Mouse (Mus musculus) neural tube, embryonic 13.5 days (tissue): ENCODE measurements at regions not wholly inside any gene's neighbourhood (a gene's known extent, or its start where the extent isn't known, plus 50 kb on each side); places are given as distances from the start of the nearest gene placed in this dataset.
"Not testable (repeated sequence)": the region's sequence is repeated elsewhere in the genome, so short reads cannot be mapped to it uniquely, and the experiment has no call there.

ENCODE experiments used
- ATAC-seq: fragments of 200-750 bp; cut with Nextera tagmentation; 2 replicates; pipeline ENCODE4 v1.8.0; 2017; ENCODE audit warnings: low read depth, mild to moderate bottlenecking, moderate TSS enrichment, moderate library complexity
- H3K27ac ChIP-seq: fragments of 300-500 bp; sonication (generic); replicated peaks from 2 replicates; pipeline ENCODE4 v1.5.1; 2015; ENCODE audit warnings: moderate library complexity, mild to moderate bottlenecking, inconsistent platforms
- H3K27me3 ChIP-seq: fragments of 300-500 bp; sonication (generic); 2 replicates; pipeline ENCODE4 v1.6.1; 2015; ENCODE audit warnings: mild to moderate bottlenecking, inconsistent platforms
- H3K36me3 ChIP-seq: fragments of 300-500 bp; sonication (generic); 2 replicates; pipeline ENCODE4 v1.6.1; 2015; ENCODE audit warnings: mild to moderate bottlenecking, inconsistent platforms
- H3K4me1 ChIP-seq: fragments of 300-500 bp; sonication (generic); replicated peaks from 2 replicates; pipeline ENCODE4 v1.6.1; 2015; ENCODE audit warnings: inconsistent platforms
- H3K4me2 ChIP-seq: fragments of 300-500 bp; sonication (generic); 2 replicates; pipeline ENCODE4 v1.6.1; 2015; ENCODE audit warnings: inconsistent platforms, mild to moderate bottlenecking, moderate library complexity
- H3K4me3 ChIP-seq: fragments of 300-500 bp; sonication (generic); 2 replicates; pipeline ENCODE4 v1.5.1; 2015; ENCODE audit warnings: mild to moderate bottlenecking, inconsistent platforms
- H3K9ac ChIP-seq: fragments of 300-500 bp; sonication (generic); 2 replicates; pipeline ENCODE4 v1.6.1; 2015; ENCODE audit warnings: moderate library complexity, mild to moderate bottlenecking, inconsistent platforms
- H3K9me3 ChIP-seq: fragments of 300-500 bp; sonication (generic); 2 replicates; pipeline ENCODE4 v1.6.1; 2016; ENCODE audit warnings: inconsistent platforms
- WGBS: fragments of 180-500 bp; shearing (Covaris S2); methylation state at CpG from one replicate; pipeline ENCODE4 v1.1.7; 2015; 5-methylcytosine and 5-hydroxymethylcytosine counted together

DNA sequence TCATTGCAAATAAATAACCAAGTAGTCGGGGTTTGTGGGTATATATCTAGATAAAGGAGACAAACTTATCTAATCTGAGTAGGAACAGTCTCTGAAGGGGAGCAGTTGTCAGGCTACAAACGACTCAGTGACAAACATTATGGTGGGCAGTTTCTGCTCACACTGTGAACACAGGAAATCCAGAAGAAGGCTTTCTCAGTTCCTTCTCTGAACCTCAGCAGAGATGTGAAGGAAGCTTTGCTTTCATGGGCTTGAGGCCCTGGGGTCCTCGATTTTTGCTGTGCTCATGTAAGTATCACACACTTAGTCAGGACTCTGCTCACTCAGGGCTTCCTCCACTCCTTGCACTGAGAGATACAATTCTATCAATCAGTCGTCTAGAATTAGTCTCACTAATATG is 994.7 kb upstream of the Foxg1 start:
- Histone ChIP-seq H3K36me3 (no peaks in the 10 kb centered on the region), H3K9me3 (no peaks in the 10 kb centered on the region), H3K9ac (no peak overlapping the region), H3K4me1 (no peaks in the 10 kb centered on the region), H3K4me3 (no peak overlapping the region), H3K4me2 (no peak overlapping the region), H3K27me3 (no peaks in the 10 kb centered on the region), H3K27ac (no peak overlapping the region)
- 78% methylated on average over 4 of the region's 4 CpGs for WGBS
- no peak for ATAC-seq

DNA sequence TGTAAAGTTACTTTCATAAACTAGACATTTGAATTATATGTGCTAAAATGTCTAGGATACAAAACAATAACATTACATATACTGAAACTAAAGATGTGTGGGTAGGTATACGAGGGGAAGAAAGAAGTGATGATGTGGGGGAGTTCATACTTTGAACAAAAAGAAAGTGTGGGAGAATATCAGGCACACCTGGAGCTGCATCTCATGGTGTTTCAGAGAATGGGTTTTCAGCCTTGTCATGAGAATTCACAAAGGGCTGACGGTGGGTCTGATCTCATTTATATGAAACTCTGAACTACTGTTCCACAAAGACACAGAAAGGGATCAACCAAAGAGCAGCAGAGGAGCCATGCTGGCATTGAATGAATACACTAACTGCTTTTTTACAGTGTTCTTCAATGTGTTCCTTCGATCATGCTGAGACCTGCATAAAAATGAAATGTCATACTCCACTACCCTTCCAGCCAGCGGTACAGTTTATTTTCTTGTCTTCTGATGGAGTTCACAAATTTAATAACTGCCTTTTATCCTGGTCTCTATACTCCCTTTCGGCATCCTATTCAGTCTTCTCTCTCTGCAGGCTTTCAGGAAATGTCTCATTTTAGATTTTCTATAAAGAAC is 994.2 kb upstream of the Foxg1 start:
- H3K27ac ChIP-seq, result no peak overlapping the region
- no peak overlapping the region for H3K4me2 ChIP-seq
- H3K9me3 ChIP-seq, result no peaks in the 10 kb centered on the region

DNA sequence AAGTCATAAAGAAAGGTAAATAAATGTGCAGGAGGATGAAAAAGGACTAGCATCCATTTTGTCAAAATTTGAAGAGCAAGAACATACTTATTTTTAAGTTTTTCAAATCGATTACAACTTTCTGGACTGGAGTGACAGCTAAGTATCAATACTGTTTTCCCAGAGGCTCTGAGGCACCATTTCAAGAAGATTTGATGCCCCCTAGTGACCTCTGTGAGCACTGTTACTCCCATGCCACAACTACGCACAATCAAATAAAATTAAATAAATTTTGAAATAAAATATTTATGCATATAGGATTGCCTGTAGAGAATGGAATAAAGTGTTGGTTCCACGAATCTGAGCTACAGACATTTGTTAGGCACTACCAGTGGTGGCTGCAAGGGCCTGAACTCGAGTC is 991.5 kb upstream of the Foxg1 start:
- 63% methylated on average over 4 of the region's 4 CpGs for WGBS
- H3K27me3 ChIP-seq, result no peaks in the 10 kb centered on the region
- no peaks in the 10 kb centered on the region for H3K9me3 ChIP-seq
- no peak overlapping the region for H3K9ac ChIP-seq
- no peaks in the 10 kb centered on the region for H3K36me3 ChIP-seq
- no peak overlapping the region for H3K27ac ChIP-seq
- H3K4me1 ChIP-seq, result no peaks in the 10 kb centered on the region
- no peak overlapping the region for H3K4me2 ChIP-seq
- no peak overlapping the region for H3K4me3 ChIP-seq
- no peak for ATAC-seq

More for the DNA sequence above, 994.2 kb upstream of the Foxg1 start:
- H3K36me3 ChIP-seq, result no peaks in the 10 kb centered on the region
- no peak overlapping the region for H3K4me3 ChIP-seq
- no peaks in the 10 kb centered on the region for H3K27me3 ChIP-seq
- 68% methylated on average over 5 of the region's 5 CpGs for WGBS
- H3K9ac ChIP-seq, result no peak overlapping the region
- H3K4me1 ChIP-seq, result no peaks in the 10 kb centered on the region
- no peak for ATAC-seq

DNA sequence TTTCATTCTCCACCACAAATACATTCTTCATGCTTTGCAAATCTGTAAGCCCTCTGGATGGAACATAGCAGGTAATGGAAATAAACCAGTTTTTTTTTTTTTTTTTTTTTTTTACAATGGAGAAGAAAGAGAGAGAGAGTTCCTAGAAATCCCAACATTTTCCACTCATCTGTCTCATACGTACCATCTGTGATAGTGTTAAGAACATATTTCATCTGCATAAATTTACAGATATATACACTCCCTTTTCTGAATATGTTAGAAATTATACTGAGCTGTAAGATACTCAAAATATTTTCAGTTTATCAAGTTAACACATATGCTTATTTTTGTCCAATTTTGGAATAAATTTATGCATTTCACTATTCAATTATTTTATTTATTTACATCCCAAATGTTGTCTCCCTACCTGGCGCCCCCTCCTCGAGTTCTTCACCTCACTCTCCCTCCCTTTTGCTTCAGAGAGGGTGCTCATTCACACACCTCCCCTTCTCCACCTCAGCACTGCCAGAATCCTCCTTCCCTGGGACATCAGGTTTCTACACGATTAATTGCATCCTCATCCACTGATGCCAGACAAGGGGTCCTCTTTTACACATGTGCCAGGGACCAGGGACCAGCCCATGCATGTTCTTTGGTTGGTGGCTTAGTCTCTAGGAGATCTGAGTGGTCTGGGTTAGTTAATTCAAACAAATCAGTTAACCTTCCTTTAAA is 943.0 kb upstream of the Foxg1 start:
- 86% methylated on average over 4 of the region's 4 CpGs for WGBS
- no peaks in the 10 kb centered on the region for H3K36me3 ChIP-seq
- no peak overlapping the region for H3K4me2 ChIP-seq
- no peak overlapping the region for H3K4me3 ChIP-seq
- H3K4me1 ChIP-seq, result no peaks in the 10 kb centered on the region
- H3K9ac ChIP-seq, result no peak overlapping the region
- H3K9me3 ChIP-seq, result no peaks in the 10 kb centered on the region
- H3K27ac ChIP-seq, result no peak overlapping the region
- ATAC-seq, result no peak
- no peaks in the 10 kb centered on the region for H3K27me3 ChIP-seq

GRCm38 (mm10) chr12:48448719-48449118 is 933.7 kb upstream of the Foxg1 start:
- not testable (repeated sequence) for H3K4me2 ChIP-seq, H3K9me3 ChIP-seq, H3K4me1 ChIP-seq, ATAC-seq, H3K36me3 ChIP-seq, H3K9ac ChIP-seq, H3K4me3 ChIP-seq, H3K27me3 ChIP-seq, H3K27ac ChIP-seq
- WGBS, result 78% methylated on average over 3 of the region's 3 CpGs

DNA sequence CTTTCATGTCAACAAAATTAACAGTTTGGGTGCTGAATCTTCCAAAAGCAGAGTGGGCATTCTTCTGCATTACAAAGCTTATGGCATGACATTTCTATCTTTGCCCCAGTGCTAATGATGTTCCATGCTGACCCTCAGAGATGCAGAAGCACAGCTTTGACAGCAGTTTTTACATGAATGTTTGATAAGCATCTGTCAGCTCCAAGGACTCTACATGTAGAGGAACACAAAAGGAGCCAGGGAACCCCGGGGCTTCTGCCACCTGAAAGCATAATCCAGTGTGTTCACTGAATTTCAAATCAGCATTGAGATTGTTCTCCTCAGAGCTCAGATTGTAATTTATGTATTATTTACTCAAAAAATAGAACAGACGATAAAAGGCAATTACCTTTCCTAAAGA is 920.1 kb upstream of the Foxg1 start:
- Histone ChIP-seq H3K27ac (no peak overlapping the region), H3K9me3 (no peaks in the 10 kb centered on the region), H3K4me2 (no peak overlapping the region), H3K9ac (no peak overlapping the region), H3K4me1 (no peaks in the 10 kb centered on the region), H3K27me3 (no peaks in the 10 kb centered on the region), H3K36me3 (no peaks in the 10 kb centered on the region), H3K4me3 (no peak overlapping the region)
- WGBS, result 35% methylated on average over 2 of the region's 2 CpGs
- no peak for ATAC-seq

GRCm38 (mm10) chr12:48500735-48501134 is 881.7 kb upstream of the Foxg1 start:
- Histone ChIP-seq H3K27ac (no peak overlapping the region), H3K4me1 (no peaks in the 10 kb centered on the region), H3K9me3 (no peaks in the 10 kb centered on the region), H3K36me3 (no peaks in the 10 kb centered on the region), H3K4me2 (no peak overlapping the region), H3K27me3 (no peaks in the 10 kb centered on the region), H3K4me3 (no peak overlapping the region), H3K9ac (no peak overlapping the region)
- no peak for ATAC-seq
- 76% methylated on average over 3 of the region's 3 CpGs for WGBS

- WGBS, result 81% methylated on average over 3 of the region's 3 CpGs
Observed at GRCm38 (mm10) chr12:48511594-48511993, 870.9 kb upstream of the Foxg1 start.

DNA sequence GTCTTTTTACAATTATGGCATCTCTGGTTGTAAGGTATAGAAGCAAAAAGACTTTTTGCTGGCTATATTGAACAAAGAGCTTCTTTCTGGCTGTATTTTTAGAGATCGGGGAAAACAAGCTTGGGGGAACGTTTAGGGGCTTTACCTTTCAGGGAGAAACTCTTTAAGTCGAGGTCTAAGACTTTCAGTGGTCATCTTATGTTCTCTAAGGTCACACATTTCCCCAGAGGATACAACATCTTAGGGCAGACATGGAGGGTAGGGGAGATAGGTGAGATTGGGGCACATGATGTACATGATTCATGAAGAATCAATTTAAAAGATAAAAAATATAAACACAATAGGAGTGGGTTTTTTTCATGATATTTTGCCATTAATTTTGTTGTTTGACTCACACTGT is 870.2 kb upstream of the Foxg1 start:
- H3K36me3 ChIP-seq, result no peaks in the 10 kb centered on the region
- H3K9me3 ChIP-seq, result no peaks in the 10 kb centered on the region
- H3K4me1 ChIP-seq, result no peaks in the 10 kb centered on the region
- H3K27ac ChIP-seq, result no peak overlapping the region
- 84% methylated on average over 3 of the region's 3 CpGs for WGBS
- H3K4me2 ChIP-seq, result no peak overlapping the region
- H3K9ac ChIP-seq, result no peak overlapping the region
- no peaks in the 10 kb centered on the region for H3K27me3 ChIP-seq
- no peak overlapping the region for H3K4me3 ChIP-seq
- no peak for ATAC-seq

More at GRCm38 (mm10) chr12:48511594-48511993, 870.9 kb upstream of the Foxg1 start:
- H3K27ac ChIP-seq, result no peak overlapping the region
- H3K9me3 ChIP-seq, result no peaks in the 10 kb centered on the region
- no peaks in the 10 kb centered on the region for H3K27me3 ChIP-seq
- no peak for ATAC-seq
- H3K4me1 ChIP-seq, result no peaks in the 10 kb centered on the region
- no peaks in the 10 kb centered on the region for H3K36me3 ChIP-seq
- no peak overlapping the region for H3K9ac ChIP-seq
- H3K4me3 ChIP-seq, result no peak overlapping the region
- no peak overlapping the region for H3K4me2 ChIP-seq

GRCm38 (mm10) chr12:48521996-48522395 is 860.5 kb upstream of the Foxg1 start:
- no peaks in the 10 kb centered on the region for H3K9me3 ChIP-seq
- H3K27me3 ChIP-seq, result no peaks in the 10 kb centered on the region
- no peak overlapping the region for H3K4me3 ChIP-seq
- no peak for ATAC-seq
- H3K4me2 ChIP-seq, result no peak overlapping the region
- H3K4me1 ChIP-seq, result no peaks in the 10 kb centered on the region
- no peaks in the 10 kb centered on the region for H3K36me3 ChIP-seq
- 38% methylated on average over 3 of the region's 3 CpGs for WGBS
- no peak overlapping the region for H3K27ac ChIP-seq
- no peak overlapping the region for H3K9ac ChIP-seq

DNA sequence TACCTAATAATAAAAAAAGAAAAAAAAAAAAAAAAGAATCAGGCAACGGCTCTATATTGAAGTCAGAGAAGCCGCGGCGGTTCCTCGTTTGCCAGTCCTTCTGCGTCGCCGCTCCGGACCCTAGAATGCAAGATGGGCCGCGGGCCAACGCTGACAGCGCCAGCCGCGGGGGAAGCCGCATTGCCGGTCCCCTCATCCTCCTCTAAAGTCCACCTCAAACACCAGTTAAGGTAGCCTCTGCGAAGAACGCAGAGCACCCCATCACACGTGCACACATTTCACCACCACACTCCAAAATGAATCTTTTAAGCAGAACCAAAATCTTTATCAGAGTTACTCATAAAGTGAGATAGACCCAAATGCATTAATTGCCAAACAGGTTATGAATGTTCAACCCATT is 822.8 kb upstream of the Foxg1 start:
- H3K4me1 ChIP-seq, H3K4me3 ChIP-seq, H3K9ac ChIP-seq, H3K36me3 ChIP-seq, H3K9me3 ChIP-seq, ATAC-seq, H3K4me2 ChIP-seq, H3K27me3 ChIP-seq, H3K27ac ChIP-seq: not testable (repeated sequence)
- 86% methylated on average over 20 of the region's 20 CpGs for WGBS

DNA sequence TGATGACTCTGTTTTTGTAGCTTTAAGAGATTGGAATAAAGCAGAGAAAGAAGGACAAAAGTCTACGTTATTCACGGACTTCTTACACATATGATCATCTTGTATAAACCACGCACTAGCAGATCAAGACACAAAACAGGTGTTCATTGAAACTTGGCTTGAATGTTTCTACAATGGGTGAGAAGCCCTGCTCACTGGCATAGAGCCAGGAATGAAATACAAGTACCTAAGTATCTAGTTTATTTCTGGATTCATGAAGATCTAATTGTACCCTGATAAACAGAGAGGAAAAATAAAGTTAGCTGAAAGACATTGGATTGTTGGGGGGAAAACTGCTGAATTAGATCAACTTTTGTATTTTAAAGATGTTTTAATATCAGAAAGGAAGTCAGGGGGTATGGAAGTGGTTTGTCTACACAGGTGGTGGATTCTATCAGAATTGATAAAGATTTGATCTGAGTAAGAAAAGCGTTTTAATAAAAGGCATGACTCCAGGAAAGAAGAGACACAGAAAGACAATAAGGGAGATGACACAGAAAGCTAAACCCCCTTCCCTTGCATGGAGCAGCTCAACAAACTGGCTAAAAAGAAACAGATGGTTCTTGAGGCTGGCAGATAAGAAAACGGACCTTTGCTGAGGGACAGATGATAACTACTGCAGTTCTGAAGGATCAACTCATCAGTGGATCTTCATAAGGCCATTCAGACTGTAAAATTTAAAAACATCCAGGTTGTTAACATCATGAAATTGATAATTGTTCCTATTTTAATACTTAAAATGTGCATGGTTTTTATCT is 777.9 kb upstream of the Foxg1 start:
- WGBS, result 90% methylated on average over 5 of the region's 5 CpGs
- H3K9me3 ChIP-seq, result no peaks in the 10 kb centered on the region

More for the DNA sequence above, 777.9 kb upstream of the Foxg1 start:
- Histone ChIP-seq H3K4me3 (no peak overlapping the region), H3K4me1 (no peaks in the 10 kb centered on the region), H3K27me3 (no peaks in the 10 kb centered on the region), H3K4me2 (no peak overlapping the region), H3K36me3 (no peaks in the 10 kb centered on the region), H3K27ac (no peak overlapping the region), H3K9ac (no peak overlapping the region)
- ATAC-seq, result no peak
